Mouse (Mus musculus): ENCODE measurements around the gene Pdzph1. TPM values are rescaled to one million over a fixed set of nuclear protein-coding genes. Genes with fewer than 3 reads are reported as not detected.

Gene Pdzph1
- polyA plus RNA-seq, 1 experiment from 2014 or later = 6.5 TPM

- no peak overlapping the region for H3K9ac ChIP-seq (replicated peaks; ENCODE audit: low read depth, low read length)
- no peak overlapping the region for H3K4me3 ChIP-seq (replicated peaks; ENCODE audit: low read length)
- H3K27me3 ChIP-seq (replicated peaks; ENCODE audit: control insufficient read depth, insufficient read depth, low read length) = no peaks in the 10 kb centered on the region
- ATAC-seq = no peak
- 53% methylated on average over 13 of the region's 13 CpGs for WGBS
- H3K36me3 ChIP-seq (ENCODE audit: control insufficient read depth, insufficient read depth) = no peaks in the 10 kb centered on the region
- no peak overlapping the region for H3K27ac ChIP-seq (ENCODE audit: low read length)
- H3K9me3 ChIP-seq (ENCODE audit: control insufficient read depth, low read length) = no peaks in the 10 kb centered on the region
- H3K4me2 ChIP-seq (ENCODE audit: low read length) = no peak overlapping the region
- peaks cover 4% of the 10 kb centered on the region; the same call in 1 of the 2 replicates for H3K4me1 ChIP-seq (replicated peaks; ENCODE audit: control insufficient read depth, insufficient read depth, low read length)
These were observed 20.6 kb upstream of the Pdzph1 start for GRCm38 (mm10) chr17:59011546-59012307.

GRCm38 (mm10) chr17:58973237-58973636 is 17.9 kb downstream of the Pdzph1 start:
- Histone ChIP-seq H3K27me3 (replicated peaks; ENCODE audit: control insufficient read depth, insufficient read depth, low read length) (no peaks in the 10 kb centered on the region), H3K27ac (ENCODE audit: low read length) (no peak overlapping the region), H3K36me3 (ENCODE audit: control insufficient read depth, insufficient read depth) (no peaks in the 10 kb centered on the region), H3K9me3 (ENCODE audit: control insufficient read depth, low read length) (no peaks in the 10 kb centered on the region), H3K4me3 (replicated peaks; ENCODE audit: low read length) (no peak overlapping the region), H3K4me1 (replicated peaks; ENCODE audit: control insufficient read depth, insufficient read depth, low read length) (no peaks in the 10 kb centered on the region), H3K9ac (replicated peaks; ENCODE audit: low read depth, low read length) (no peak overlapping the region), H3K4me2 (ENCODE audit: low read length) (no peak overlapping the region)
- 47% methylated on average over 5 of the region's 5 CpGs for WGBS
- ATAC-seq = no peak

- Histone ChIP-seq H3K9ac (replicated peaks; ENCODE audit: low read depth, low read length) (no peak overlapping the region), H3K36me3 (ENCODE audit: control insufficient read depth, insufficient read depth) (no peaks in the 10 kb centered on the region), H3K9me3 (ENCODE audit: control insufficient read depth, low read length) (no peaks in the 10 kb centered on the region), H3K4me3 (replicated peaks; ENCODE audit: low read length) (no peak overlapping the region), H3K4me1 (replicated peaks; ENCODE audit: control insufficient read depth, insufficient read depth, low read length) (no peaks in the 10 kb centered on the region), H3K27ac (ENCODE audit: low read length) (no peak overlapping the region), H3K4me2 (ENCODE audit: low read length) (no peak overlapping the region), H3K27me3 (replicated peaks; ENCODE audit: control insufficient read depth, insufficient read depth, low read length) (no peaks in the 10 kb centered on the region)
- ATAC-seq = no peak
- WGBS = 37% methylated on average over 3 of the region's 3 CpGs
These were observed 31.3 kb downstream of the Pdzph1 start for GRCm38 (mm10) chr17:58959905-58960304.

GRCm38 (mm10) chr17:58957055-58957454 is 34.1 kb downstream of the Pdzph1 start:
- H3K9me3 ChIP-seq (ENCODE audit: control insufficient read depth, low read length) = no peaks in the 10 kb centered on the region
- no peaks in the 10 kb centered on the region for H3K27me3 ChIP-seq (replicated peaks; ENCODE audit: control insufficient read depth, insufficient read depth, low read length)
- H3K36me3 ChIP-seq (ENCODE audit: control insufficient read depth, insufficient read depth) = no peaks in the 10 kb centered on the region
- no peak for ATAC-seq
- H3K9ac ChIP-seq (replicated peaks; ENCODE audit: low read depth, low read length) = no peak overlapping the region
- no peak overlapping the region for H3K4me2 ChIP-seq (ENCODE audit: low read length)
- no peak overlapping the region for H3K27ac ChIP-seq (ENCODE audit: low read length)
- H3K4me1 ChIP-seq (replicated peaks; ENCODE audit: control insufficient read depth, insufficient read depth, low read length) = no peaks in the 10 kb centered on the region
- WGBS = 71% methylated on average over 1 of the region's 1 CpGs
- H3K4me3 ChIP-seq (replicated peaks; ENCODE audit: low read length) = no peak overlapping the region

GRCm38 (mm10) chr17:58943015-58943822 is 48.0 kb downstream of the Pdzph1 start:
- Histone ChIP-seq H3K9ac (replicated peaks; ENCODE audit: low read depth, low read length) (no peak overlapping the region), H3K4me2 (ENCODE audit: low read length) (no peak overlapping the region), H3K27me3 (replicated peaks; ENCODE audit: control insufficient read depth, insufficient read depth, low read length) (no peaks in the 10 kb centered on the region), H3K27ac (ENCODE audit: low read length) (no peak overlapping the region), H3K4me1 (replicated peaks; ENCODE audit: control insufficient read depth, insufficient read depth, low read length) (no peaks in the 10 kb centered on the region), H3K9me3 (ENCODE audit: control insufficient read depth, low read length) (no peaks in the 10 kb centered on the region), H3K4me3 (replicated peaks; ENCODE audit: low read length) (no peak overlapping the region), H3K36me3 (ENCODE audit: control insufficient read depth, insufficient read depth) (no peaks in the 10 kb centered on the region)
- no peak for ATAC-seq
- 58% methylated on average over 10 of the region's 10 CpGs for WGBS

GRCm38 (mm10) chr17:58938598-58938997 is 52.6 kb downstream of the Pdzph1 start:
- ATAC-seq = no peak
- 86% methylated on average over 1 of the region's 1 CpGs for WGBS
- Histone ChIP-seq H3K27me3 (replicated peaks; ENCODE audit: control insufficient read depth, insufficient read depth, low read length) (no peaks in the 10 kb centered on the region), H3K27ac (ENCODE audit: low read length) (no peak overlapping the region), H3K4me3 (replicated peaks; ENCODE audit: low read length) (no peak overlapping the region), H3K4me1 (replicated peaks; ENCODE audit: control insufficient read depth, insufficient read depth, low read length) (0 out of 2 replicates have a peak, but pooled peaks cover 2% of the 10 kb centered on the region), H3K9me3 (ENCODE audit: control insufficient read depth, low read length) (no peaks in the 10 kb centered on the region), H3K9ac (replicated peaks; ENCODE audit: low read depth, low read length) (no peak overlapping the region), H3K4me2 (ENCODE audit: low read length) (no peak overlapping the region), H3K36me3 (ENCODE audit: control insufficient read depth, insufficient read depth) (no peaks in the 10 kb centered on the region)

GRCm38 (mm10) chr17:58937533-58937932 is 53.6 kb downstream of the Pdzph1 start:
- Histone ChIP-seq H3K4me2 (ENCODE audit: low read length) (no peak overlapping the region), H3K9ac (replicated peaks; ENCODE audit: low read depth, low read length) (no peak overlapping the region), H3K4me3 (replicated peaks; ENCODE audit: low read length) (no peak overlapping the region), H3K9me3 (ENCODE audit: control insufficient read depth, low read length) (no peaks in the 10 kb centered on the region), H3K27me3 (replicated peaks; ENCODE audit: control insufficient read depth, insufficient read depth, low read length) (no peaks in the 10 kb centered on the region), H3K4me1 (replicated peaks; ENCODE audit: control insufficient read depth, insufficient read depth, low read length) (0 out of 2 replicates have a peak, but pooled peaks cover 2% of the 10 kb centered on the region), H3K36me3 (ENCODE audit: control insufficient read depth, insufficient read depth) (no peaks in the 10 kb centered on the region), H3K27ac (ENCODE audit: low read length) (no peak overlapping the region)
- ATAC-seq = peak; percentile 73
- WGBS = 6% methylated on average over 4 of the region's 4 CpGs

GRCm38 (mm10) chr17:58932983-58933280 is 58.2 kb downstream of the Pdzph1 start:
- H3K27me3 ChIP-seq (replicated peaks; ENCODE audit: control insufficient read depth, insufficient read depth, low read length) = no peaks in the 10 kb centered on the region
- 0% methylated on average over 1 of the region's 1 CpGs for WGBS
- H3K4me1 ChIP-seq (replicated peaks; ENCODE audit: control insufficient read depth, insufficient read depth, low read length) = 0 out of 2 replicates have a peak, but pooled peaks cover 5% of the 10 kb centered on the region
- no peak overlapping the region; the same call in 1 of the 2 replicates for H3K4me2 ChIP-seq (ENCODE audit: low read length)
- H3K27ac ChIP-seq (ENCODE audit: low read length) = no peak overlapping the region
- no peaks in the 10 kb centered on the region for H3K9me3 ChIP-seq (ENCODE audit: control insufficient read depth, low read length)
- H3K9ac ChIP-seq (replicated peaks; ENCODE audit: low read depth, low read length) = no peak overlapping the region
- H3K36me3 ChIP-seq (ENCODE audit: control insufficient read depth, insufficient read depth) = no peaks in the 10 kb centered on the region
- H3K4me3 ChIP-seq (replicated peaks; ENCODE audit: low read length) = no peak overlapping the region
- ATAC-seq = no peak; the same call in 1 of the 2 replicates

GRCm38 (mm10) chr17:58932279-58932982 is 58.7 kb downstream of the Pdzph1 start:
- Histone ChIP-seq H3K27ac (ENCODE audit: low read length) (0 out of 2 replicates have a peak overlapping the region, but pooled peaks have one; percentile 18), H3K36me3 (ENCODE audit: control insufficient read depth, insufficient read depth) (no peaks in the 10 kb centered on the region), H3K27me3 (replicated peaks; ENCODE audit: control insufficient read depth, insufficient read depth, low read length) (no peaks in the 10 kb centered on the region), H3K4me1 (replicated peaks; ENCODE audit: control insufficient read depth, insufficient read depth, low read length) (0 out of 2 replicates have a peak, but pooled peaks cover 3% of the 10 kb centered on the region), H3K4me3 (replicated peaks; ENCODE audit: low read length) (no peak overlapping the region), H3K9ac (replicated peaks; ENCODE audit: low read depth, low read length) (no peak overlapping the region), H3K4me2 (ENCODE audit: low read length) (peak overlapping the region; percentile 13), H3K9me3 (ENCODE audit: control insufficient read depth, low read length) (no peaks in the 10 kb centered on the region)
- peak; percentile 86 for ATAC-seq
- WGBS = 2% methylated on average over 2 of the region's 2 CpGs
